Mouse (Mus musculus) kidney, postnatal 25 days (tissue): ENCODE measurements around the gene Prkce.
"Not testable (repeated sequence)": the region's sequence is repeated elsewhere in the genome, so short reads cannot be mapped to it uniquely, and the experiment has no call there.

Source experiments
- DNase-seq, 2 experiments: peaks; one replicate each; pipeline ENCODE4 v3.0.0; 2021; ENCODE audit warnings: mixed read lengths in 2 of 2

Prkce gene

DNA sequence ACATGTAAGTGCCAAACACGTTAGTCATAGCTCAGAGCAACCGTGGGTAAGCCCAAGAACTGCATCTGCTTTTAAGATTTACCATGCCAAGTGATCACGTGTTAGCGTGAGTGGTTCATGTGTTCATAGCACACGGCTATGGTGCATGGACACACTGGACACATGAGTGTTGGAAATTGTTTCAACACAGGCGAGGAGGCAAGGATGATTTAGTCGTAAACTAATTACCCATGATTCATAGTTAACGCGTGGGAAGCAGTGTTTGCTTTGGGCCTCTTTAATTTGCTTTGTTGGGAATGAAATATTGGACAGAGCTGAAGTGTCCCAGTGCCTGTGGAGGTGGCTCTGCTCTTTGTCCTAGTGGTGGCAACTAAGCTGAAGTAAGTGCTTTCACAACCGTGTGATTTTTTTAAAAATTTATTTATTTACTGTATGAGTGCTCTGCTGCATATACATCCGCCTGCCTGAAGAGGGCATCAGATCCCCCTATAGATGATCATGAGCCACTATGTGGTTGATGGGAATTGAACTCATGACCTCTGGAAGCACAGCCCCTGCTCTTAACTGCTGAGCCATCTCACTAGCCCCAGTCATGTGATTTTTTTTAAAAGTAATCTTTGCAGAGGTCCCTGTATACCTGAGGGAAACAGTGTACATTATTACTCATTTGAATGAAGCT is 290.9 kb downstream of the Prkce start:
- DNase-seq = no peak

DNA sequence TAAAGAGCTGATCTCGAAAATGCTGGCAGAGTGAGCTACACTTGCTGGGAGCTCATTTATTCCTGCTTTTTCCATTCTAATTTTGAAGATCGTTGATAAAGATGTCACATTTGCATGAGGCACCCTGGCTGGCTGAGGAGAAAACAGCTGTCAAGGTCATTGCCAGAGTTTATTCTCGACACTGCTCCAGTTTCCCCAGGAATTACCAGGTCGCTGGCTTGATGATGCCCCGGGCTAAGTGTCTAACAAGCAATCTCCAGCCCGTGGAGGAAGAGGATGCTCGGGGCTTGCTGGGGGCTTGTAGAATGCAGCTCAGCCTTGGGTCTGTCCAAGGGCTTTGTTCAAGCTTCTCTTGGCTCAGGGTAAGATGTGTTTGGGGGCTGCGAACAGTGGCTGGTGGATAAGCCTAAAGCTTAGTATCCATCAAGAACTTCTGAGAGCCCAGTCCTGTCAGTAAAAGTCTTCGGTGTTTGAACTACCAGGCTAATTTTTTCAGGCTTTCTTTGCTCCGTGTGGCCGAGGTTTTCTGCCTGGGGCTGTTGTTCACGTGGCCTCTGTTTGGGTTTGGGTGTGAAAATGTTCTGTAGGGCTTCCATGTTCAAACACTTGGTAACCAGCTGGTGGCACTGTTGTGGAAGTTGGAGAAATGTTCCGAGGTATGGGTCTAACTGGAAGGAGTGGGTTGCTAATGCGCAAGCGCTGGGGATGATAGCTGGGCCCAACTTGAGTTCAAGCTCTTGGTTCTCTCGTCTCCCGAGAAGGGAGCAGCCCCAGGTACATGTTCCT is 293.3 kb downstream of the Prkce start:
- no peak for DNase-seq

DNA sequence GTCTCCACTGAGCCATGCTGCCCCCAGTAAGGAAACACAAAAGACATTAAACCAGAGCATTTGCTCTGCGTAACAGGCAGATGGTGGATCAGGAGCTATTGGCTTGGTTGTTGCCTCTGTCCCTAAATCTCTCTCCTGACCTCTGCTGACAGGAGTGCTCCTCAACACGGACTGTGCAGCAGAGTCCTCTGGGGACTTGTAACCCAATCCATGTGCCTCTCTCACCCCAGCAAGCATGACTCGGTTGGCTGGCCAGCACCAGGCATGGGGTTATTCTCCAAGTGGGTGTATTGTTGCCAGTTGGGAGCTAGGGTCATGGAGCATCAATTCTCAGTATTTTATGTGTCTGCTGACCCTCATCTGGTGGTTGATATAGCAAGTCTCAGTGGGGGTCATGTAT is 295.8 kb downstream of the Prkce start:
- DNase-seq = no peak

DNA sequence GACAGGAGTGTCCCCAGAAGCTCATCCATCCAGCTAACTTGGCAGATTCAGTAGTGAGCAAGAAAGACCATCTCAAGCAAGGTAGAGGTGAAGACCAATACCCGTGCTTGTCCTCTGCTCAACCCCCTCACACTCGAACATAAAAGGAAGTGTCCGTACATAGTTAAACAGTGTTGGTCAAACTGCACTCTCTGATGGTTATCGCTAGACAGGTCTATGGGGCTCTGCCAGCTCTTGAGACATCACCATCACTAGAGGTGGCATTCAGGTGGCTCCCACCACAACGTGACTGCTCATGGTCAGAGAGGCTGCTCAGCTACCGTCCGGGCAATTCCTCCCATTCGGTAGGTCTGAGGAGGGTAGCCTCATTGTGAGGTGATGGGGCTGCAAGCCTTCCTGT is 296.6 kb downstream of the Prkce start:
- DNase-seq = no peak

DNA sequence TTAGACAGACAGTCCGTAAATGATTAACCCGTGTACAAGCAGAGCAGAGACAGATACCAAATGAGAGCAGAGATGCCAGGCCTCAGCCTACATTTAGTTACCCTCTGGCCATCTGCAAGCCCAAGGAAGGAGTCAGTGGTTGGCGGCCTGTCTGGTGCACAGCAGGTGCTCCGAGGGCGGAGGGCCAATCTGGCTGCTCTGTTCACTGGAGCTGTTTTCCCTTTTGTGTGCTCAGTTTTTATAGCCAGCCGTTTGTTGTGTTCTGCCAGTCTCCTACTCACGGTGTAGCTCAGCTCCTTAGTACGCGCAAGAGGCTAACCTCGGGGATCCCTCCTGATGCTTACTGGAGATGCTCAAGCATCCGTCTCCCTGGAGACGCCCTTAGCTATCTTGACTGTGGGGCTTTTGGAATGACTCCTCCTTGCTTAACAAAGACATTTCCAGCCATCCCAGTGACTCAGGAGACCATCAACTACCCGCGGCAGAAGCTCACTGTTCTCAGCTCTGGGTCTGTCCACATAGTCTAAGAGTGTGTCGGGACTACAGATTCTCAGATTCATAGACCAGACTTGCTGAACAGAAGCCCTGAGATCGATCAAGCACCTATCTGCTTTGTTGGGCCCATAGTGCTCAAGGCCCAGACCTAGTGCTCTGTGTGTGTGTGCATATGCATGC is 297.2 kb downstream of the Prkce start:
- peak; percentile 50 to 74 for DNase-seq

DNA sequence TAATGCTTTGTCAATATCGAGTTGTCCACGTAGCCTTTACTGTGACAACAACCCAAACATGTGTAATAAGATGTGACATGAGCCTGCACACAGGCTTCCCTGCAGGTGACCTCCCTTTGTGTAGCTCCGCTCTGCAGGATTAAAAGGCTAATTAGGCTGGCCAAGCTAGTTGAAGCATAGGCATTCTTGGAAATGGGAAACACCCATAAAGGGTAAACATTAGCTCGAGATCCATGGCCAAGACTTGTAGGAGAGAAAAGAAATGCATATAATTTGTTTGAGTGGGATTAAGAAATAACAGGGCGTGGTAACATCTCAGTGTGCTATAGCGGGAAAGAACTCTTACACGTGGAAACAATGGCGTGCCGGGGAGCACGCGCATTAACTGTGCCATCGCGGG is 298.3 kb downstream of the Prkce start:
- DNase-seq = peak in 1 of 2 experiments; percentile 42

DNA sequence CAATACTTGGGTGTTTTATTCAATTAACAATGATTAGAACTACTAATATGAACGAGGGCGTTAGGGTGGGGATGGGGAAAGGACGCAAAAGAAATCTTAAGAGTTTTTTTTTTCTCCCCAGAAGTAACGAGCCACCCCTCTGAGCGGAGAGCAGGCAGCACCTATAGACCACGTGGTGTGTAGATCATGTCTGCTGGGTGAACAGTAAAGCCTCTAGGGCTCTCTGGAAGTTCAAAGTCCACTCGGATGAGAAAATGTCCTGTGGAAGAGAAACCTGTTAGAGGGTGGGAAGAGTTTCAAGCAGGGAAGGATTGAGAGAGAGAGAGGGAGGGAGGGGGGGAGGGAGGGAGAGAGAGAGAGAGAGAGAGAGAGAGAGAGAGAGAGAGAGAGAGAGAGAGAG is 298.8 kb downstream of the Prkce start:
- no peak for DNase-seq

DNA sequence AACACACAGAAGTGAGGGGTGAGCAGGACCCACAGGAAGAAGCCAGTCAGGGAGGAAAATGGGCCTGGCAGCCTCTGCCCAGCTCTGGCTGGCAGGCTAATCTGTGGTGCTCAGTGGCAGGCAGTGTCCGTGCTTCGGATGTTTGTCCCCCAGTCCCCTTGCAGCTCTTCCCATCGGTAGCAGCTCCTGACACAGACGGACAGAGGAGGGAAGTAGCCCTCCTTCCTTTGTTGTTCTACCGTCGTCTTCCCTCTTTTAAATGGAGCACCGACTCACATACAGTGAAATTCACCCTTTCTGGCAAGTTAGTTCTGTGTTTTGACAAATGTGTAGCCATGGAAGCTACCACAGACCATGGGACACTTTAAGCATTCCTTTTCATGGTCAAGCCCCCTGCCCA is 299.3 kb downstream of the Prkce start:
- no peak for DNase-seq

DNA sequence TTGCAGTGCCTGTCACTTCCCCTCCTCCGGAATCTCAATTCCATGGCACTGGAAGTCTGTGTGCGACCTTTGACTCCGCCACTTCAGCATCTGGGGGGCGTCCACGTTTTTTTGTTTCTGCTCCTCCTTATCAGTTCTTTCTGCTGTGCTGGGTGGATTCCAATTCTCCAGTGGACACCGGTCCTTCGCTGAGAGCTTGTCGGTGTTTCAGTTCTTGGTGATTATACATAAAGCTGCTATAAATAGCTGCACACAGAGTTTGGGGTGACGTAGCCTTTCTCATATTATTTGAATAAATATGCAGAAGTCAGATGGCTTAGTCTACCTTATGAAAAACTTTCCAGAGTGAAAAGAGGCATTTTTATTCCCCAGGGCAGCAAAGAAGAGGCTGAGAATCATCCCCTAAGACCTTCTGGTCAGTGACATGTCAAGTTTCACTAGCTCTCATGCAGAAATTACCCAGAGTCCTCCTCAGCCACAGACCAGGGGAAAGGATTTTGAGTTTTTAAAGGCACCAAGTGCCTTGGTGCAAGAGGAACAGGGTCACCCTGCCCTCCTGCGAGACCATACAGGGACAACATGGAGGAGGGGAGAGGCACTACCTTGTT is 299.8 kb downstream of the Prkce start:
- DNase-seq = no peak

DNA sequence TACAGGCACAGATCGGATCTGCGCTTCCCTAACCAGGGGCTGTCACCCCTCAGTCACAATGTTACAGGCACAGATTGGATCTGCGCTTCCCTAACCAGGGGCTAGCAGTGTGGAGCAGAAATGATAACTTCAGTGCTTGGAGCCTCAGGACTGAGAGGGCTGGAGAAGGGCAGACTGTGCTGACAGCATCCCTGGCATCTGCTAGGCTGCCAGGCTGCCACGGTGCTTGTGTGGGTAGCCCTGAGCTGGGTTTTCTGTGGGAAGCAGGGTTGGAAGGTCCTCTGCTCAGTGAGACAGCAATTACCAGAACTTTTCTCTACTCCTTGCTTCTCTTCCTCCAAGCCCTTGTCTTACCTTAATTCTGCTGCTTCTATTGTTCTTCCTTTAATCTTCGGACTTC is 300.4 kb downstream of the Prkce start:
- DNase-seq = no peak

DNA sequence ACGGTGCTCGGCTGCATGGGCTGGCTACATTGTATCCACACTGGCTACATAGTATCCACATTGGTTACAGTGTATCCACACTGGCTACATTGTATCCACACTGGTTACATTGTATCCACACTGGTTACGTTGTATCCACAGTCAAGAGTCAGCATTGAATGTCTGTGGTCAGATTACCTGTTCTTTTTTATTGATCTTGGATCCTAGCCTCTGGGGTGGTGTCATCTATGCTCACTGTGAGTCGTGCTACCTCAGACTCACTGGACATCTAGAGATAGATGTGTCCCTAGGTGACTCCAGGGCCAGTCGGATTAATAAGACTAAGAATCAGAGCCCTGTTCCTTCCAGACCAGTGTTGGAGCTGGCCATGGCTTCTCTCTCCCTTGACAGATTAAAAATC is 302.6 kb downstream of the Prkce start:
- DNase-seq = no peak

DNA sequence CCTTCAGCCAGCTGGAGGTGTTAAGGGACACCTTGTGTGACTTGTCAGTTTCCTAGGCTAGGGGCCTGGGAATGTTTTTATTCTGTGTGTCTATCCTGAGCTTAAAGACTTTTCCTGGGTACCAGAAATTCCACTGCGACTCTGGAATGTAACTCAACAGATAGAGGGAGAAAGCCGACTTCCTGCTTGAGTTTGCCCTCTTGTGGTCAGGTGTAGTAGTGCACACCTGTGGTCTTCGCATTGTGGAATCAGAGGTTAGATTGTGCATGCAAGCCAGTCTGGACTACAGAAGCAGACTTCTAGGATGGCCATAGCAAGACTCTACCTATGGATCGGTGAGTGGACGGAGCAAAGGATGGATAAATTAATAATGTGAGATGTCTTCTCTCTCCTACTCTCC is 304.1 kb downstream of the Prkce start:
- DNase-seq = peak; percentile 77 to 85

DNA sequence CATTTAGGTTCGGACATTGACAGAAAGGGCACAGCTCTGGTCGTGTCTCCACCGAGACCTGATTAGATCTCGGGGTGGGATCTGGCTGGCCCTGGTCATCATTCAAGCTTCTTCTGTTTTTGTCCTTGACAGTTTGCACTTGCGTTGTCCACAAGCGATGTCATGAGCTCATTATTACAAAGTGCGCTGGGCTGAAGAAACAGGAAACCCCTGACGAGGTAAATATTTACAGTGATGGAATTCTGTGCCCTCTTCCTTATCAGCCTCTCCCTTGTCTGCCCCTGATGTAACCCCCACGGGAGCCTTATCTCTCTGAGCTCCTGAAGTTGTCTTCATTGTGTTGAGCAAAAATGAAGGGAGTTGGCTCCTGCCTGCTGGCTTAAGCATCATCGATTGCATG is 309.1 kb downstream of the Prkce start:
- no peak for DNase-seq

DNA sequence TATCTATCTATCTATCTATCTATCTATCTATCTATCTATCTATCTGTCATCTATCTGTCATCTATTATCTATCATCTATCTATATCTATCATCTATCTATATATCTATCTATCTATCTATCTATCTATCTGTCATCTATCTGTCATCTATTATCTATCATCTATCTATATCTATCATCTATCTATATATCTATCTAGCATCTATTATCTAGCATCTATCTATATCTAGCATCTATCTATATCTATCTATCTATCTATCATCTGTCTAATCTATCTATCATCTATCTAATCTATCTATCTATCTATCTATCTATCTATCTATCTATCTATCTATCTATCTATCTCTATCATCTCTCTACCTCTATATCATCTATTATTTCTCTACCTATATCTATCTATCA is 309.8 kb downstream of the Prkce start:
- not testable (repeated sequence) for DNase-seq

DNA sequence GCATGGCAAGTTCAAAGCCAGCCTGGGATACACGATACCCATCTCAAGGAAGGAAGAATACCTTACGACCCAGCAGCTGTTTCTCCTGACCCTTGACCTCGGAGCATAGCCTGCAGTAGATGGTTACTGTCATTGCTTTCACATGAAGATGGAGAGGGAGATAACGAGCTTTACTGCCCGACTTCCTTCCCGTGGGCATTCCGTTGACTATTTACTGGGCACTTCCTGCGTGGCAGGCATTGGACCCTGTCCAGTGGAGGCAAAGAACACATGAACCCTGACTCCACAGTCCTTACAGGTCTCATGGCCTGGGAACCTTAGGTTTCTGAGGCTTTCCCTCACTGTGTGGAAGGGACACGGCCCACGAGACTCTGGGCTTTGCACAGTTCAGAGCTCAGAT is 311.8 kb downstream of the Prkce start:
- DNase-seq = no peak

DNA sequence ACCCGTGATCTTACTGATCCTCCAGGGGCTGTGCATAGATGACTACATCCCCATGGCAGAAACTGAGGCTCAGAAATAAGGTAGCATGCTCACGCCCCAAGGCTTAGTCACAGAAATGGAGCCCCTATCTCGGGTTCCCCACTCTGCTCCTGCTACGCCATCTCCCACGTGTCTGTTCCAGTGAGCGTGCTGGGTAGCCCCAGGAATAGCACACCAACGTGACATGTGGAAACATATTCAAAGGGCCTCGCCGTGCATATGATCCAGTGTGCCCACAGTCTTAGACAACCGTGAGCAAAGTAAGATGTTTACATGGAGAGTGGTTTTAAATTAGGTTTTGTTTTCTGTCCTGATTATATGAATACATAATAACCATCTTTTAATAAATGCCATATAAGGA is 315.1 kb downstream of the Prkce start:
- DNase-seq = no peak

DNA sequence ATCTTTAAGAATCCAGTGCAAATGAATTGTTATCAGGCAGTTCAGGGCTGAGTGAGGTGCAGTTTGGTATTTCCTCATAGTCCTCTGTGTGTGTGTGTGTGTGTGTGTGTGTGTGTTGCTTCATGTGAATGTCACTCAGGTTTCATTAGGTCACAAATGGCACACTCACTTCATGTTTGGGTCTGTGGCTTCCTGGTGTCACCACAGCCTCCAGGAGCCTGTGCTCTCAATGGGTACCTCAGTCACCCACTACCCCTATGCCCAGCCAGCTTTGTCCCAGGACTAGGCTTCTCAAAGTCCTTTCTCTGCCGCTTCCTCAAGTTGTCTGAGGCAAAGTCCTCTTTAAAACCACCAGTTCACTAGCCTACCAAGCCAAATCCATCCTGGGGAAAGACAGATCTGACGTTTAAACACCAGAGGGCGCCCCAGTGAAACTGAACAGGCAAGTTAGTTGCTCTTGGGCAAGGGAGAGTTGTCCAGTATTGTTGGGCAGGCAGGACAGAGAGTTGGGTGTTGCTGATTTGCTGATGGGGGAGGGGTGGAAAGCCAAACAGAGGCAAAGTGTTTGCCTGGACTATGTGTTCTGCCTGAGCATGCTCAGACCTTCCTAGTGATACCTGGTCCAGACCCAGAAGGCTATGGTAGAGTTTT is 316.6 kb downstream of the Prkce start:
- DNase-seq = peak; percentile 86 to 90

DNA sequence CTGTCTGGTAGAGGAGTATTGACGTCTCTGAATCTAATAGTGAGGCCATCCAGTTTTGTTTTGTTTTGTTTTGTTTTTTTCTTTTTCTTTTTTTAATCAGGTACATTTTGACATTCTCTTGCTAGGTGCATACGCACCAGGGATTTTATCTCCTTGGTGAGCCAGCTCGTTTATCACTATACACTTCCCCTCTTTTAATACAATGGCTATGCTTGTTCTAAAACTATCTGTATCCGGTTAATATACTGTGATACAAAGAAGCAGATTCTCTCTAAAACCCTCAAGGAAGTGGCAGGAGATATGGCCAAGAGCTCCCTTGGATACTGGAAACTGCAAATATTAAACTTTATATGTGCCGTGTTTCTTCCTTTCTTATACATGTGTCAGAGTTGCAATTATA is 319.1 kb downstream of the Prkce start:
- no peak for DNase-seq

DNA sequence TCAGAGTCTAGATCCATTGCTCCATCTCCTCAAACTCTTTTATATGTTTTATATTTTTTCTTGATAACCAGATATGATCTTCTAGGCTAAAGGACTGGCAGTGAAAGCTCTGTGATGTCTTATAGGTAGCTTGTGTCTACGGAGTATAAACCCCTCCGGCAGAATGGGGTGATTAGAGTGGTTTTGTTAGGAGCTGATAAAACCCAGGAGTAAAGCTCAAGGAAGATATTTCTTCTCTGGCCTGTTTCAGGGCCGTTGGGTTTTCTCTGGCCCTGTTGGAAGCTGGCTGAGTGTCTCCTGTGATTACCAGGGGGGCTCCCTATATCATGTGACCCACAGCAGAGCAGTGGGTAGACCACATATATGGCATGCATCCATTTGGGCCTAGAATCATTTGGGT is 319.9 kb downstream of the Prkce start:
- no peak for DNase-seq

DNA sequence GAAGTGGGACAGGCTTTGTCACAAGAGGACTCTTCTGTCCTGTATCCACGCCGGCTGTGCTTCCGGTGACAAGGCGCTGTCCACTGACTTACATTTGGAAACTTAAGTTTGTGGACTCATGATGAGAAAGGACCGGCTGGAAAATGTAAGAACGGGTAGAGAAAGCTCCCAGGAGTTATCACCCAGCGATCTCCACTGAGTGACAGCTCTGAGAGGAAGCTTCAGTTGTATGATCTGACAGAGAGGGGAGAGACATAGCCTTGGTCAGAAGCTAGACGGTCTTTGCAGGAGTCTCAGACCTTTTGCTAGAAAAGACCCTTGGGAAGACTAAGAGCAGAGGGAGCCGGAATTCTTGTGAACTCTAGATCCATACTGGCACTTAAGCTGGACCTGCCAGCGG is 322.2 kb downstream of the Prkce start:
- no peak for DNase-seq

DNA sequence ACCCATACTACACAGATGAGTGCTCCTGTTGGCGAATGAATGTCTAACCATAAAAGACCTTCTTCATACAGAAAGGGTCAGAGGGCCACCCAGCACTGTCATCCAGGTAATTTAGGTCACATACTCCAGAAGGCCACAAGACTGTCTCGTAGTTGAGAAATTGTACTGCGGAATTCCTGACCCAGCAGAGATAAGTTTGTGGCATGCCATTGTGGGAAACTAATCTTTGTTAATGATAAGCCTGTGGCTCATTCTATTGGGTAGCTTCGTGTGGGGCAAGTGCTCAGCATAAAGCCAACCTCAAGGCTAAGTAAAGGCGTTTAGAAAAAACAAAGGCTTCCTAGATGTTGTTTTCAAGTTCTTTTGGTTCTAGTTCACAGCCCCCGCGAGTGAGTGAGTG is 324.8 kb downstream of the Prkce start:
- DNase-seq = no peak

DNA sequence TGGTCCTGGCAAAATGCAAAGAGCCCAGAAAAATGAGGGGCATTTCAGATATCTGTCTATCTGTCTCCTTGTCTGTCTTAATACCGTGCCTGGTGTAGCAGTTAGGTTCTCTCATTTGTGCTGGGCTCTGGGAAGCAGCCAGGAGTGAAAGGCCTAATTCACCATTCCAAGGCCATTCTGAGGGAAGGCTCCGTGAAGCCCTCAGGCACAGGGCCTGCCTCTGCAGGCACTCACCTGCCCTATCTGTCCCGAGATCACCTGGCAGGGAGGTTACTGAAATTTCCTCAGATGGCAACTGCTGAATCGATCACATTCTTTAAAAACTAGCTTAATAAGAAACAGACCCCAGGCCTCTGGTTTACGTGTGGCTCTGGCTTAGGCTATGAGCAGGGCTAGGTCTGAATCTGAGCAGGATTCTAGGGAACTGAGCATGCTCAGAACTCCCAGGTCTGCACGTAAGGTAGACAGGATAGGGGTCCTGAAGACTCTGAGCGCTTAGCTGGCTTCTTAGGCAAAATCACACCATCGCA is 326.4 kb downstream of the Prkce start:
- peak; percentile 29 to 56 for DNase-seq

DNA sequence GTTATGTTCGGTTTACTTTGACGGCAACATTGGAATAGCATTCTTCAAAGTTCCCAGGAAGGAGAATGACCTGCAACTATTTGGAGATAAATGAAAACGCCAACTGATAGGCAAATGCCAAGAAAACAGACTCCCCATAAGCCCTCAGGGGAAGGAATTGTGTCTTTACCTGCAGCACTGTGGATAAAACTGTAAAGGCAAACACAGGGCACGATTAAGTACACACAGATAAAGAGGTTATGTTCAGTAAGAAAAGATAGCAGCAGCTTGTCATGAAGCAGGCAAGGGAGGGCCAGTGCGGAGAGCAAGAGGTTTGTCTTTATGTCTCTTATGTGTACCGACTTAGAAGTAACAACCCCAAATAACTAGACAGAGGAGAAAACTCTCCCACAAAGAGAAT is 326.9 kb downstream of the Prkce start:
- no peak for DNase-seq
